Mouse (Mus musculus) layer of hippocampus, adult 9-10 months (tissue): Measurements from ENCODE around the gene Ptpn21.
A peak's percentile ranks its signal among the peaks of the same experiment; 100 is the strongest.

Source experiments
- DNase-seq: peaks from one replicate; pipeline ENCODE4 v3.0.0; 2022; ENCODE audit warnings: low spot score

Gene Ptpn21

GRCm38 (mm10) chr12:98736951-98737800 is at the start of gene Ptpn21:
Gene Ptpn21 (minus strand): TSS chr12:98737405.
- no peak for DNase-seq

GRCm38 (mm10) chr12:98784251-98784650 is 47.0 kb upstream of the Ptpn21 start:
- DNase-seq: no peak

GRCm38 (mm10) chr12:98779148-98779547 is 41.9 kb upstream of the Ptpn21 start:
- peak; percentile 33 for DNase-seq

- no peak for DNase-seq
Observed at GRCm38 (mm10) chr12:98777509-98777908, 40.3 kb upstream of the Ptpn21 start.

GRCm38 (mm10) chr12:98766241-98766640 is 29.0 kb upstream of the Ptpn21 start:
- no peak for DNase-seq

- no peak for DNase-seq
Observed at GRCm38 (mm10) chr12:98759700-98760099, 22.5 kb upstream of the Ptpn21 start.

GRCm38 (mm10) chr12:98757636-98758035 is 20.4 kb upstream of the Ptpn21 start:
- no peak for DNase-seq

- no peak for DNase-seq
Observed at GRCm38 (mm10) chr12:98747380-98747753, 10.2 kb upstream of the Ptpn21 start.

- peak; percentile 78 for DNase-seq
Observed at GRCm38 (mm10) chr12:98746746-98747379, 9.7 kb upstream of the Ptpn21 start, which contains the start of gene Zc3h14. Gene Zc3h14 (plus strand): TSS chr12:98746964.

- no peak for DNase-seq
Observed at GRCm38 (mm10) chr12:98746131-98746530, 8.9 kb upstream of the Ptpn21 start.

GRCm38 (mm10) chr12:98745626-98746025 is 8.4 kb upstream of the Ptpn21 start:
- no peak for DNase-seq

- no peak for DNase-seq
Observed at GRCm38 (mm10) chr12:98741011-98741501, 3.9 kb upstream of the Ptpn21 start.

GRCm38 (mm10) chr12:98737801-98738350 is 671 bp upstream of the Ptpn21 start:
- no peak for DNase-seq

- DNase-seq: no peak
Observed at GRCm38 (mm10) chr12:98734880-98735801, 2.1 kb downstream of the Ptpn21 start.

GRCm38 (mm10) chr12:98734246-98734879 is 2.8 kb downstream of the Ptpn21 start:
- peak; percentile 64 for DNase-seq

- DNase-seq: no peak
Observed at GRCm38 (mm10) chr12:98733776-98734175, 3.4 kb downstream of the Ptpn21 start.

- no peak for DNase-seq
Observed at GRCm38 (mm10) chr12:98733165-98733564, 4.0 kb downstream of the Ptpn21 start.

- DNase-seq: no peak
Observed at GRCm38 (mm10) chr12:98730682-98731081, 6.5 kb downstream of the Ptpn21 start.

- no peak for DNase-seq
Observed at GRCm38 (mm10) chr12:98727186-98727585, 10.0 kb downstream of the Ptpn21 start.

- no peak for DNase-seq
Observed at GRCm38 (mm10) chr12:98726078-98726477, 11.1 kb downstream of the Ptpn21 start.

GRCm38 (mm10) chr12:98724976-98725375 is 12.2 kb downstream of the Ptpn21 start:
- no peak for DNase-seq
